Mouse (Mus musculus): ENCODE data around the gene Zscan18.

- no peak for TF ChIP-seq TAL1 (IDR thresholded peaks at IDR 0.05; ENCODE audit: low read length)
- TF ChIP-seq GATA1 (IDR thresholded peaks at IDR 0.05; ENCODE audit: low read length): no peak
Observed at GRCm38 (mm10) chr7:12818521-12819295, 15.3 kb upstream of the Zscan18 start, which contains the start of gene Zfp329.
